Mouse (Mus musculus): Measurements from ENCODE around the gene Prb1. TPM values are rescaled to one million over a fixed set of nuclear protein-coding genes. Genes with fewer than 3 reads are reported as not detected.
"Not testable (repeated sequence)": the region's sequence is repeated elsewhere in the genome, so short reads cannot be mapped to it uniquely, and the experiment has no call there.

Prb1 gene
- not detected in 2 replicates for polyA plus RNA-seq (2012; rRNA removed)

GRCm38 (mm10) chr6:132210421-132210820 lies at the start of gene Prb1:
Gene Prb1, minus strand, starts transcription at chr6:132210521.
- DNase-seq (ENCODE audit: low read depth, low spot score), result not testable (repeated sequence)

Other genes with a start within 250 kb of the Prb1 start
- gene Prpmp5, start 104.2 kb upstream of the Prb1 start, polyA plus RNA-seq (2012; rRNA removed), result not detected in 2 replicates
- gene Gm8882, start 153.6 kb upstream of the Prb1 start, polyA plus RNA-seq (2012; rRNA removed), result not detected in 2 replicates